Mouse (Mus musculus): ENCODE measurements around the gene Abhd14a.

GRCm38 (mm10) chr9:106416826-106417225 is 30.7 kb downstream of the Abhd14a start:
- TF ChIP-seq TCF12 (IDR thresholded peaks at IDR 0.05; ENCODE audit: low read depth, low read length): no peak
- no peak for TF ChIP-seq HCFC1 (IDR thresholded peaks at IDR 0.05; ENCODE audit: low read depth, low read length)
- no peak for TF ChIP-seq ZC3H11A (IDR thresholded peaks at IDR 0.05; ENCODE audit: low read depth, low read length)
- no peak for TF ChIP-seq POLR2A (IDR thresholded peaks at IDR 0.05; ENCODE audit: control insufficient read depth in 1 of 2, insufficient read depth in 1 of 2, low read depth in 1 of 2, low read length in 2 of 2, poor library complexity in 1 of 2)
- no peak for TF ChIP-seq TAL1 (IDR thresholded peaks at IDR 0.05; ENCODE audit: low read length)
- TF ChIP-seq CTCF (IDR thresholded peaks at IDR 0.05 in 2 of 3, conservative IDR thresholded peaks at IDR 0.05 in 1 of 3; ENCODE audit: control insufficient read depth in 1 of 3, insufficient read depth in 1 of 3, low read depth in 2 of 3, low read length in 3 of 3, poor library complexity in 1 of 3, severe bottlenecking in 1 of 3): no peak
- TF ChIP-seq CHD1 (IDR thresholded peaks at IDR 0.05; ENCODE audit: low read depth, low read length): no peak
- TF ChIP-seq GATA1 (IDR thresholded peaks at IDR 0.05; ENCODE audit: low read depth, low read length): no peak
- no peak for TF ChIP-seq USF1 (IDR thresholded peaks at IDR 0.05; ENCODE audit: low read depth, low read length)
- TF ChIP-seq EP300 (IDR thresholded peaks at IDR 0.05; ENCODE audit: low read depth in 1 of 2, low read length in 2 of 2): no peak
- no peak for TF ChIP-seq USF2 (IDR thresholded peaks at IDR 0.05; ENCODE audit: borderline replicate concordance in 1 of 2, insufficient read depth in 1 of 2, low read depth in 1 of 2, low read length in 2 of 2)
- TF ChIP-seq ZMIZ1 (IDR thresholded peaks at IDR 0.05; ENCODE audit: low read depth, low read length): no peak
- TF ChIP-seq BHLHE40 (IDR thresholded peaks at IDR 0.05; ENCODE audit: borderline replicate concordance, low read depth, low read length): no peak
- TF ChIP-seq NRF1 (IDR thresholded peaks at IDR 0.05; ENCODE audit: insufficient read depth, low read depth, low read length, poor library complexity, severe bottlenecking): no peak

Data from MEL (cell line).